Mouse (Mus musculus): ENCODE measurements around the gene Pdgfd.

Gene Pdgfd

GRCm38 (mm10) chr9:6305847-6306246 is 137.5 kb downstream of the Pdgfd start:
- DNase-seq (ENCODE audit: low read depth in 1 of 2, low spot score in 2 of 2), result no peak

- no peak for DNase-seq (ENCODE audit: low read depth in 1 of 2, low spot score in 2 of 2)
These were observed 148.7 kb downstream of the Pdgfd start for GRCm38 (mm10) chr9:6317114-6317513.

GRCm38 (mm10) chr9:6325408-6325807 is 157.0 kb downstream of the Pdgfd start:
- no peak for DNase-seq (ENCODE audit: low read depth in 1 of 2, low spot score in 2 of 2)

- no peak for DNase-seq (ENCODE audit: low read depth in 1 of 2, low spot score in 2 of 2)
These were observed 165.1 kb downstream of the Pdgfd start for GRCm38 (mm10) chr9:6333499-6333898.

- DNase-seq (ENCODE audit: low read depth in 1 of 2, low spot score in 2 of 2), result no peak
These were observed 167.9 kb downstream of the Pdgfd start for GRCm38 (mm10) chr9:6336236-6336635.

GRCm38 (mm10) chr9:6337891-6338290 is 169.5 kb downstream of the Pdgfd start:
- no peak for DNase-seq (ENCODE audit: low read depth in 1 of 2, low spot score in 2 of 2)

- no peak for DNase-seq (ENCODE audit: low read depth in 1 of 2, low spot score in 2 of 2)
These were observed 170.0 kb downstream of the Pdgfd start for GRCm38 (mm10) chr9:6338344-6338743.

- DNase-seq (ENCODE audit: low read depth in 1 of 2, low spot score in 2 of 2), result no peak
These were observed 171.0 kb downstream of the Pdgfd start for GRCm38 (mm10) chr9:6339394-6339793.

- DNase-seq (ENCODE audit: low read depth in 1 of 2, low spot score in 2 of 2), result no peak
These were observed 172.4 kb downstream of the Pdgfd start for GRCm38 (mm10) chr9:6340750-6341149.

- DNase-seq (ENCODE audit: low read depth in 1 of 2, low spot score in 2 of 2), result no peak
These were observed 174.5 kb downstream of the Pdgfd start for GRCm38 (mm10) chr9:6342854-6343253.

GRCm38 (mm10) chr9:6344514-6344913 is 176.1 kb downstream of the Pdgfd start:
- DNase-seq (ENCODE audit: low read depth in 1 of 2, low spot score in 2 of 2), result no peak

- no peak for DNase-seq (ENCODE audit: low read depth in 1 of 2, low spot score in 2 of 2)
These were observed 176.5 kb downstream of the Pdgfd start for GRCm38 (mm10) chr9:6344924-6345323.

- DNase-seq (ENCODE audit: low read depth in 1 of 2, low spot score in 2 of 2), result no peak
These were observed 177.0 kb downstream of the Pdgfd start for GRCm38 (mm10) chr9:6345366-6345765.

GRCm38 (mm10) chr9:6353257-6353960 is 185.0 kb downstream of the Pdgfd start:
- DNase-seq (ENCODE audit: low read depth in 1 of 2, low spot score in 2 of 2), result no peak

- DNase-seq (ENCODE audit: low read depth in 1 of 2, low spot score in 2 of 2), result no peak
These were observed 192.4 kb downstream of the Pdgfd start for GRCm38 (mm10) chr9:6360795-6361194.

GRCm38 (mm10) chr9:6366550-6366949 is 198.2 kb downstream of the Pdgfd start:
- no peak for DNase-seq (ENCODE audit: low read depth in 1 of 2, low spot score in 2 of 2)

GRCm38 (mm10) chr9:6401764-6402163 is 233.4 kb downstream of the Pdgfd start:
- DNase-seq (ENCODE audit: low read depth in 1 of 2, low spot score in 2 of 2), result no peak

GRCm38 (mm10) chr9:6406535-6406934 is 238.2 kb downstream of the Pdgfd start:
- DNase-seq (ENCODE audit: low read depth in 1 of 2, low spot score in 2 of 2), result no peak

- no peak for DNase-seq (ENCODE audit: low read depth in 1 of 2, low spot score in 2 of 2)
These were observed 239.6 kb downstream of the Pdgfd start for GRCm38 (mm10) chr9:6407972-6408371.

GRCm38 (mm10) chr9:6424606-6425005 is 256.2 kb downstream of the Pdgfd start:
- no peak for DNase-seq (ENCODE audit: low read depth in 1 of 2, low spot score in 2 of 2)
